Mouse (Mus musculus): Measurements from ENCODE around the gene Gm10801. TPM values are rescaled to one million over a fixed set of nuclear protein-coding genes. Genes with fewer than 3 reads are reported as not detected.

Gm10801 gene
- not detected for total RNA-seq (2023)

GRCm38 (mm10) chr2:98661937-98662336 lies at the start of gene Gm10801:
Gm10801 (plus strand) TSS chr2:98662237.

GRCm38 (mm10) chr2:98667201-98667600 lies 5.2 kb downstream of the Gm10801 start, which contains the start of gene Gm10800:
Gm10800 (minus strand) TSS chr2:98667301.

Other genes starting within 250 kb of the Gm10801 start
- 1 to 10 TPM in 1 of 2 experiments, under 1 TPM in 1; 0.90 to 1.2 TPM for gene Gm10800, start 5.1 kb downstream of the Gm10801 start, total RNA-seq (2023)

Measured in B cell, adult 67 days (primary cell).